Mouse (Mus musculus) heart, postnatal 0 days (tissue): Measurements from ENCODE around the gene Ncstn.

Experiments
- CTCF ChIP-seq: IDR thresholded peaks from 2 replicates; pipeline ENCODE4 v1.5.1; 2016; ENCODE audit warnings: antibody characterized with exemption, control low read depth, low read depth
- EP300 ChIP-seq: IDR thresholded peaks from 2 replicates; pipeline ENCODE4 v1.6.1; 2016; ENCODE audit warnings: antibody characterized with exemption, low read depth

DNA sequence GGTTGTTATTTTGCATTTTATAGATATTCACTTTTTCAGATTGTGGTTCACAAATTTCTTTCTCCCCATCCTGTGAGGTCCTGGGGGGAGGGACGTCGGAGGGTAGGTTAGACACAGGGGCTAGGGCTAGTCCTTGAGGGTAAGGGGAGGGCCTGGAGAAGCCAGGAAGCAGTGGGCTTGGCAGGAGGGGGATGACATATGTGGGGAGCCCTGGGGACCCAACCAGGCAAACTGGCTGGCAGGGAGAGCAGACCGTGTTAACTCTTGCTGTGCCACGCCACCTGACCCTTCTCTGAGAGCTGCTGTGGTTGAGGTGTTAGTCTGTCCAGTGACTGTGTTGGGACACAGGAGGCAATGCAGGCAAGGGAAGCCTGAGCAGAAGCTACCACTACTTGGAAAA, 21.9 kb downstream of the Ncstn start:
- TF ChIP-seq EP300, result no peak
- no peak for TF ChIP-seq CTCF
